ENCODE assay signal across 8 mouse cellular contexts in genomic region chr7:19344938-19345471, GRCm38 (mm10). TPM values are rescaled to one million over a fixed set of nuclear protein-coding genes. Genes with fewer than 3 reads are reported as not detected.
DNase-seq lines count a peak whose midpoint lies in the region; ATAC-seq lines count a peak whose summit lies in the region.

No protein-coding gene starts in this region.

- H3K27ac ChIP-seq in intestine, embryonic 14.5 days (ENCODE audit: low read depth), result peak overlapping the region; percentile 92

- H3K9ac ChIP-seq in intestine, embryonic 14.5 days (ENCODE audit: low read length), result peak overlapping the region; percentile 69

- H3K4me3 ChIP-seq in intestine, embryonic 14.5 days (ENCODE audit: low read depth, low read length), result peak overlapping the region; percentile 72

- intact Hi-C loops in gastrocnemius, postnatal 14 days (cut with DNase I; ENCODE audit: low total_unique reads), result loop anchor here (10.0 kb wide), 1 partner anchor 110 kb away; no protein-coding TSS in a partner anchor
- intact Hi-C loops in left cerebral cortex, postnatal 14 days (cut with DNase I), result loop anchor here (5.0 kb wide), 1 partner anchor 108 kb away; no protein-coding TSS in a partner anchor

- H3K27me3 ChIP-seq in intestine, embryonic 14.5 days (replicated peaks; ENCODE audit: control insufficient read depth, insufficient read depth, low read length), result 0 out of 2 replicates have a peak, but pooled peaks cover 11% of the 10 kb centered on the region

- H3K4me2 ChIP-seq in intestine, embryonic 14.5 days (ENCODE audit: low read length), result peak overlapping the region; percentile 78

- ATAC-seq in intestine, embryonic 14.5 days (replicated peaks; ENCODE audit: low FRiP score, low TSS enrichment, low read depth), result peak; percentile 95

- WGBS in intestine, embryonic 14.5 days, result under 1% methylated on average over 31 of the region's 31 CpGs

- DNase-seq in adipocyte (ENCODE audit: low spot score), result peak; percentile 84
- peak; percentile 98 for DNase-seq in embryo, embryonic 10 days (ENCODE audit: low spot score)
- peak; percentile 91 for DNase-seq in gastrocnemius, postnatal 14 days
- DNase-seq in intestine, embryonic 14.5 days (ENCODE audit: low spot score), result peak; percentile 98
- peak; percentile 94 to 96 for DNase-seq in left cerebral cortex, postnatal 14 days (ENCODE audit: low spot score in 2 of 2)
- DNase-seq in mesoderm, embryonic 11.5 days (ENCODE audit: low read depth, low spot score), result peak; percentile 98
- peak; percentile 94 to 96 for DNase-seq in right cerebral cortex, postnatal 36 days (ENCODE audit: low spot score in 2 of 2)
- DNase-seq in yolk sac, embryonic 10.5 days (ENCODE audit: low spot score), result peak; percentile 98

- H3K9me3 ChIP-seq in intestine, embryonic 14.5 days (ENCODE audit: control insufficient read depth, low read length), result no peaks in the 10 kb centered on the region

- H3K36me3 ChIP-seq in intestine, embryonic 14.5 days (ENCODE audit: control insufficient read depth, insufficient read depth, low read length), result peaks cover 20% of the 10 kb centered on the region

- H3K4me1 ChIP-seq in intestine, embryonic 14.5 days (replicated peaks; ENCODE audit: control insufficient read depth, insufficient read depth, low read length), result peaks cover 24% of the 10 kb centered on the region

RNA-seq across cellular contexts. Expression of gene Ercc1, which starts 0.4 kb away (rescaled TPM):
- total RNA-seq in gastrocnemius, postnatal 14 days (2021), result 10 to 100 TPM; 26.7 to 28.7 TPM
- polyA plus RNA-seq in intestine, embryonic 14.5 days (2014; fragmentation: Nextera tagmentation; extraction: Ambion mirVana), result 71.8 and 82.9 TPM in 2 replicates
- 10 to 100 TPM; 42.7 to 44.0 TPM for total RNA-seq in left cerebral cortex, postnatal 14 days (2021)

RNA-seq across cellular contexts. Expression of gene Cd3eap, which starts 14.3 kb away (rescaled TPM):
- 1 to 10 TPM; 7.4 to 8.2 TPM for total RNA-seq in gastrocnemius, postnatal 14 days (2021)
- polyA plus RNA-seq in intestine, embryonic 14.5 days (2014; fragmentation: Nextera tagmentation; extraction: Ambion mirVana), result 23.9 and 25.8 TPM in 2 replicates
- 10 to 100 TPM; 20.6 to 20.9 TPM for total RNA-seq in left cerebral cortex, postnatal 14 days (2021)

RNA-seq across cellular contexts. Expression of gene Ppp1r13l, which starts 14.5 kb away (rescaled TPM):
- total RNA-seq in gastrocnemius, postnatal 14 days (2021), result 1 to 10 TPM; 1.7 to 2.9 TPM
- polyA plus RNA-seq in intestine, embryonic 14.5 days (2014; fragmentation: Nextera tagmentation; extraction: Ambion mirVana), result 4.4 and 4.9 TPM in 2 replicates
- total RNA-seq in left cerebral cortex, postnatal 14 days (2021), result 1 to 10 TPM; 6.0 to 6.7 TPM

RNA-seq across cellular contexts. Expression of gene Fosb, which starts 35.2 kb away (rescaled TPM):
- under 1 TPM; 0.69 to 0.90 TPM for total RNA-seq in gastrocnemius, postnatal 14 days (2021)
- polyA plus RNA-seq in intestine, embryonic 14.5 days (2014; fragmentation: Nextera tagmentation; extraction: Ambion mirVana), result 0.08 and 0.49 TPM in 2 replicates
- total RNA-seq in left cerebral cortex, postnatal 14 days (2021), result 10 to 100 TPM in 1 of 2 experiments, 1 to 10 TPM in 1; 7.6 to 10.7 TPM

RNA-seq across cellular contexts. Expression of gene Ercc2, which starts 36.8 kb away (rescaled TPM):
- 1 to 10 TPM; 6.1 to 7.8 TPM for total RNA-seq in gastrocnemius, postnatal 14 days (2021)
- polyA plus RNA-seq in intestine, embryonic 14.5 days (2014; fragmentation: Nextera tagmentation; extraction: Ambion mirVana), result 11.3 and 13.3 TPM in 2 replicates
- total RNA-seq in left cerebral cortex, postnatal 14 days (2021), result 10 to 100 TPM; 32.7 to 35.5 TPM

Comparison
In these comparisons a context has a peak if more than half of its experiments do, and no peak if none do; other contexts are left out.
1. Peak in every context shown above with its lines: DNase-seq, ATAC-seq, H3K4me3 ChIP-seq and H3K27ac ChIP-seq.